Mouse (Mus musculus): ENCODE measurements around the gene Pim2. TPM values are rescaled to one million over a fixed set of nuclear protein-coding genes. Genes with fewer than 3 reads are reported as not detected.

Gene Pim2
- polyA plus RNA-seq (2017; shearing (Covaris generic)): 10 to 100 TPM; 29.8 to 42.0 (median 39.9) TPM

DNA sequence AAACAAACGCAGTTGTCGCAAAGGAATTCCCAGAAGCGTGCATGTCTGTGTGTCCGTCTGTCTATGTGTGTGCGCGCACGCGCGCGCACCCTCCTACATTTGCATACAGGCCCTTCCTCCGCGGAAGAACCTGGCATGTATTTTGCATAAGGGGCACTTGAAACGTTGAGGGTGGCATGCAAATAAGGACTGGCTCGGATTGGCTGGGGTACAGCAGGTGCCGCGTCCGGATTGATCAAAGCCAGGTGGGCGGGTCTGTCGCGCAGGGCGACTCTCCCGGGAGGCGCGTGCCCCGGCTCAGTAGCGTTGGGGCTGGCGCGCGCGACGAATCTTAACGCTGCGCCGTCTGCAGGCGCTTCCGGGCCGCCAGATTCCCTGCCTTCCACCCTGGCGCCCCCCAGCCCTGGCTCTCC is at the start of gene Pim2:
TSS of gene Pim2 (plus strand) at position 256 of the 413 bp plus-strand sequence.
- ATAC-seq: peak; percentile 90

GRCm38 (mm10) chrX:7837146-7837545 is 40.9 kb upstream of the Pim2 start:
- ATAC-seq: no peak

DNA sequence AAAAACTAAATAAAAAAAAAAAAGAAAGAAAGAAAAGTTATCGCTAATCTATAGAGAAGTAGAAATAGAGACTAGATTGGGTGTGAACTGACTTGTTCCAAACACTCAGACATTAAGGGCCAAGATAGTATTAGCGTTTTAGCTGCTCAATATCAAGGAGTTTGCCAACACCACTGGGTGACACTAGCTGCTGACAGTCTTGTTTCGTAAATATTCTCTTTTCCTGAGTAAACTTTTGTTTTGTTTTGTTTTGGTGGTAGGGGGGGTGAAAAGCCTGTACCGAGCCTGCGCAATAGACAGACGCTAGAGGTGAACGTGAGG is 37.3 kb upstream of the Pim2 start:
- no peak for ATAC-seq

DNA sequence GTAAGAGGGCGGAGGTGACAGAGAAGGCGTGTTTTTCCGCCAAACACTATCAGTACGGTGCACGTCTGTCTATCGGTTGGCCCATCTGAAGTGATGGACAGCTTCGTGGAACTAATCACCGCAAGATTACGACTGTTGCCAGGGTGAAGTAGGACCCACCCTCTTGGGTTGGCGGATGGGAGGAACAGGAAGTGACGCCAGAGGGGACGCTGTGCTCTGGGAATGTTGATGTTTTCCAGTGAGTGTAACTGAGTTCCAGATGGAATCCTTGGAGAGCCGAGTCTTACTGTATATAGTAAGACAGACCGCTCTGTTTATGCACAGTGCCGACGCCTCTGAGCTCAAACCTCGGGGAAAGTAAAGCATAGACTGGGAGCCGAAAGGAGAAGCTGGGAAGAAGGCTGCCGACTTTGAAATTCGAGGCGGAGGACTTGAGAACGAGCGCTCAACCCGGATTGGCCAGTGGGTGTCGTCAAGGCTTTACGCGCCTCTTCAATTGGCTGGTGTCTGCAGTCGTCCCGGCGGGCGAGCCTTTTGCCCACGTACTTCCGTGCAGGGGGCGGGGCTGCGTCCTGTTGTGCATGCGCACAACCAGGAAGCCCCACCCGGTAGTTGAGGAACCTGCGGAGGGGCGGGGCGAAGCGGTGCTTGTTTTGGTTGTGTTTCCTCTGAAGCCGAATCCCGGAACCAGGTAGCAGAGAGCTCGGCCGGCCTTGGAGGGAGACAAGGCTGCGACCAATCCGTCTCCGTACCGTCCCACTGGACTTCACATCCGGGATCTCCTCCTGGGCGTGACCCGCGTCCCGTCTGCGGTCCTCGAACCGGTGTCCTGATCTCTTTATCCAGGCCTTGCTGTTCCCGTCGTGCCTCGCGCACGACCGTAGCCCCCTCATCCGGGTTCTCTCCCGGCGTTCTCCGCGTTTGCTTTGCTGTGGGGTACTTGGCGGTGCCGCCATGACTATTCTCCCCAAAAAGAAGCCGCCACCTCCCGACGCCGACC is 36.6 kb upstream of the Pim2 start, which contains the start of gene Otud5:
TSS of gene Otud5 (plus strand) at position 202 of the 1,000 bp plus-strand sequence.
- ATAC-seq: peak; percentile 88

DNA sequence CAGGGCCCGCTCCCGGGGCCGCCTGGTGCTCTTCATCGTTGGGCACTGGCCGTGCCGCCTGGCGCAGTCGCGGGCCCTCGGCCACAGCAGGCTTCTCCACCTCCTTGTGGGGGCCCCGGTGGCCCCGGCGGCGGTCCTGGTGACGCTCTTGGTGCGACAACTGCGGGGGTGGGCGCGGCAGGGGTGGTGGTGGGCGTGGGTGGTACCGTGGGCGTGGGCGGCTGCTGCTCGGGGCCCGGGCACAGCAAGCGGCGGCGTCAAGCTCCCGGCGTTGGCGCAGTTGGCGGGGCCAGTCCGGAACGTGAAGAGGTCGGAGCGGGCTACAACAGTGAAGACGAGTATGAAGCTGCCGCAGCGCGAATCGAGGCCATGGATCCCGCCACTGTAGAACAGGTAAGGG is 35.7 kb upstream of the Pim2 start:
- no peak for ATAC-seq

DNA sequence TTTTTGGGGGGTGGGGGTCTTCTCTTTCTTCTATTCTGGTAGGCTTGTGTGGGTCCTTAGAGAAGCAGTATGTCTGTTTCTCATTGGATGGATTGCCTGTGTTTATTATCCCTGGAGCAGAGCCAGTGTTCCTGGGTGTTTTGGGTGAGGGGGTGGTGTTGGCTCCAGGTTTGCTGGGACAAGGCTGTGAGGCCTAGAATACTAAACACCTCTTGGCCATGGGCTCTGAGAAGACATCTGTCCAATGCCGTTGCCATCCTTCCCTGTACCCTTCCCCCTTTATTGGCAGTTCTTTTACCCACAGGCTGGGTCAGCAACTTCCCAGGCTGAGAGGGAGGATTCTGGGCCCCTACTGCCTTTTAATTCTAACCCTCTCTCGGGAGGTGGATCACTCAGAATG is 30.2 kb upstream of the Pim2 start:
- no peak for ATAC-seq

GRCm38 (mm10) chrX:7854578-7854977 is 23.5 kb upstream of the Pim2 start:
- ATAC-seq: peak; percentile 38

DNA sequence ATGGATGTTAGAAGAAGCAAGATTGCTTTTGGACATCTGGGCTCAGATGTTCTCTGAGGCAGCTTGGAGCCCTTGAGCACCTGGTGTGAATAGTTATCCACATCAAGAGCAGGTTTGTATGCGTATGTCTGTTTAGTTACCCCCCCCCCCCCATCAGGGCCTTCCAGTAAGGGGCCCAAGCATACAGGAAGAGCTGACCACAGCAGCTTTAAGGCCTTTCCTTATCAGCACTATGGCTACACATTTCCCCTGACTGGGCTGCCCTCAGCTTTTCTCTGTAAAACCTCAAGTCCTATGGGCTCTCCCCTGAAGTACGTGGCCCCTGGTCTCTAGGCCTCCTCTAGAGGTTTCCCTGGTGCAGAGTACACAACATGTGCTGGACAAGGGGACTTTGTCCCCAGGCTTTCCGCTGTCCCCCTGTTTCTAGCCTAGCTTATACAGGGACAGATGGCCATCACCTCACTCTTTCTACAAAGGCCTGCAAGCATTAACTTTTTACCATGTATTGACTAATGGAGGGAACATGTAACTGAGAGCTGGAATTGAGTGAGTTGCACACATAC is 18.8 kb upstream of the Pim2 start:
- no peak for ATAC-seq

GRCm38 (mm10) chrX:7863181-7863580 is 14.9 kb upstream of the Pim2 start:
- ATAC-seq: no peak

DNA sequence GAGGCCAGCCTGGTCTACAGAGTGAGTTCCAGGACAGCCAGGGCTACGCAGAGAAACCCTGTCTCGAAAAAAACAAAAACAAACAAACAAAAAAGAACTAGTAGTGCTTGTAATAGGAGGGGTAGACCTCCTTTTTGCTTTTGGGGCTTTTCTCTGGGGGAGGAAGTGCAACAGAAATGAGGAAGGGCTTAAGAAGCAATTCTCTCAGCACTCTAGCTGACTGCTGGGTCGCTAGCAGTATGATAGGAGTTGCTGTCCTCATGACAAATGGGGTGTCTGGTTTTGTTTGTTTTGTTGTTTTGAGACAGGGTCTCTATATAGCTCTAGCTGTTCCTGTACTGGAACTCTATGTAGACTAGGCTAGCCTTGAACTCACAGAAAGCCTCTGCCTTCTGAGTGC is 13.5 kb upstream of the Pim2 start:
- ATAC-seq: no peak

DNA sequence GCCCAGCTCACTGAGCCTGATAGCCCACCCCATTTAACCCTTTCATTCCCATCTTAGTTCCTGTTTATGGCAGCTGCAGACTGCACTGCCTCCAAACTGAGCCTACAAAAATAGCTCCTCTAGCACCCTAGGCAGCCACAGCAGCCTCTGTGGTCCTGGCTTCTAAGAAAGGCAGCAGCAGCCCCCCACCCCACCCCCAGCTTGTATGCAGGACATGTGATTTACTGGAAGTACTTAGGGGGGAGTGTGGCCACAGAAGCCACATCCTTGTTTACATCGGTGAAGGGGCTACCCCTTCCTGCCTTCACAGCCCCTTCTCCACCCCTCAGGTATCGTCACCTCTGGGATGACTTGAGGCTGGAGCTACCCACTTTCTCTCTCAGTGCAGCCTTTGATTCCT is 12.7 kb upstream of the Pim2 start:
- ATAC-seq: peak; percentile 77

GRCm38 (mm10) chrX:7865786-7866185 is 12.3 kb upstream of the Pim2 start:
- peak; percentile 72 for ATAC-seq

GRCm38 (mm10) chrX:7867141-7867540 is 10.9 kb upstream of the Pim2 start:
- no peak for ATAC-seq

DNA sequence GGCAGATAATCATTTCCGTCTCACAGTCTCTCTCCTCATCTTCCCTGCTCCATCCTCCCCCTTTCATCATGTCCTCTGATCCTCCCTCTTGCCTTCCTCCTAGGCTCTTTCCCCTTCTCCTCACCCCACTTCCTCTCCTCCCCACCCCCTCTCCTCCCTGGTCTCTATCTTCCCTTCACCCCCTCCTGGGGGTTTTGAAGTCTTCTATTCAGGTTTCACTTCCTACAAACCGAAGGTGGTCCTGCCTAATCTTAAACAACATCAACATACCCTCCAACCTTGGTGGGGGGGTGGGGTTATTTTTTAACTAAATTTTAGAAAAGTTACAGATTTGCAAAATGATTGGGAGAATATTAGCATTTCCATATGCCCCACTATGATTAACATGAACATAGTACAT is 9.6 kb upstream of the Pim2 start:
- no peak for ATAC-seq

GRCm38 (mm10) chrX:7869826-7870225 is 8.2 kb upstream of the Pim2 start:
- no peak for ATAC-seq

GRCm38 (mm10) chrX:7878495-7878894 is 433 bp downstream of the Pim2 start:
- ATAC-seq: no peak

DNA sequence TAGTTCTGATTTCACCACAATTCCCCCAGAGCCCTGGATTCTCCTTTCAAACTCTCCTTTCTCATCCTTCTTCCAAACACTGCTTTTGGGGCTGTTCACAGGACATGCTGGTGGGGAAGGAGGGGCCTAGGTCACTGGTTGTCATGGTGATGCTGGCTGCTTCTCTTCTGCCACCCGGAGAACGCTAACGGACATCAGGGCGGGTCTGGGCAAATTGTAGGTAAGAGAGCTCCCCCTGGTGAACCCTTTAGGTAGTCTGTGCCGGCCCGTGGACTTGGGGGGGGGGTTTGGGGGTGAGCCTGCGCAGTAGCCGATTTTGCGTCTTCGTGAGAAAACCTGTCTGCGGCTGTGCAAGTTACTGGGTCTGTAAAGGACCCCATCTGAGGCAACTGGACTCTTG is 1.8 kb downstream of the Pim2 start:
- peak; percentile 29 for ATAC-seq

- ATAC-seq: peak; percentile 71
Measured at GRCm38 (mm10) chrX:7883841-7884567, 5.9 kb downstream of the Pim2 start, which contains the start of gene Slc35a2. Gene Slc35a2 (plus strand): TSS chrX:7884028.

DNA sequence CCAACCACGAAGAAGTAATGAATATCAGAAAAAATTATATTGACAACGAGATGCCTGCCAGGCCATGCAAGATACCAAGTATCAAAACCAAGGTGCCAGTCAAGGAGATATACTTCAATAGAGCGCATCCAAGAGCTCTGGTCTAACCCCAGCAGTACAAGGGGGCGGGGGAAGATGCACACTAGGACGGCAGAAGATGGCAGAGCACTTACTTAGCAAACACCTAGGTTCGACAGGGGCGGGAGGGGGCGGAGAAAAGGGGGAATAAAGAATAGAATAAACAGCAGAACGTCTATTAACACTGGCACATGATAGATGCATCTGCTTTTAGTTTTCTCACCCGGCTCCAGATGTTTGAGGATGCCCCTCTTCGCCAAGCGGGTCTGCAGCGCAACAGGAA is 20.1 kb downstream of the Pim2 start:
- ATAC-seq: no peak

DNA sequence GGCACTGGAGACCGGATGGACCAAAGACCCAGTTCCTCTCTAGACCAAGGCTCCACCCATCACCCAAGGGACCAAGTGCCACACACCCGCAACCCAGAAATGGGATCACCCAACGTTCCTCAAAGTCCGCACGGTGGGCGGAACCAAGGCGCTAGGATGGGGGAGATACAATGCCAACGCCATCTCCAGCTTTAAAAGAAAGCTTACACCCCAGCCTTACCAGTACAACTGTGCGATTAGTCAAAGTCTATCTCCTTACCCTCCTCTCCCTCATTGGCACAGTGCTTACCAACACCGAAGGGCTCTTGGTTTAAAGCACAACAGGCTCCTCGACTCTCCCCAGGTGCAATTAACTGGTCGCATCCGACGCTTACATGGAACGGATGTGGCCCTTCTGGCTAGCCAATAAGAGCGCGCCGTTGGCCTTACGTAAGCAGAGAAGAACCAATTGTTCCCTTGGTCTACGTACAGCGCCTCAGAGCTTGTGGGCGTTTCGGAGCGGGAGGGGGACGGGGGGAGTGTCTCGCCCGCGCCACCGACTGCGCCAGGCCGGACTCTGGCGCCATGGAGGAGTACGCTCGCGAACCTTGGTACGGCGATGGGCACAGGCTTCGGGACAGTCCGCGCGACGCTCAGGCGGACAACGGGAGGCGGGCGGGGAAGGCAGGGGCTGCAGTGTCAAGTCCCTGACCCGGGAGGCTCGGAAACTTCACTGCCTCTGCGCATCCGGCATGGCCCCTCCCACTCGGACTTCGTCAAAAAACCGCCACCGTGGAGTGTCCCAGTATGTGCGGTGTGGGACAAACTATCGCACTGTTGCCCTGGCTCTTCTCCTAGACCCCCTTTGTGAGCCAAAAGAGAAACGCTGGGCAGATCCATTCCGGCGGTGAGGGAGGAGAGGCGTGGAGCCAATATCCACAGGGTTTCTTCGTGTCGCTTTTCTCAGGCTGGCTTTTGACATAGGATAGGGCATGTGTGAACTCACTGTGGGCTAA is 21.1 kb downstream of the Pim2 start, which contains the start of the genes Pqbp1 and Timm17b:
TSS of gene Pqbp1 (minus strand) at position 390 of the 995 bp plus-strand sequence.
TSS of gene Timm17b (plus strand) at position 478 of the 995 bp plus-strand sequence.
- peak; percentile 96 for ATAC-seq

GRCm38 (mm10) chrX:7904441-7904840 is 26.4 kb downstream of the Pim2 start:
- no peak for ATAC-seq

- ATAC-seq: no peak
Measured at GRCm38 (mm10) chrX:7907735-7908134, 29.7 kb downstream of the Pim2 start, which contains the start of gene Gm10491. Gene Gm10491 (minus strand): TSS chrX:7907835.

Data from inflammation-experienced regulatory T-cells, adult 6 months (primary cell).